Mouse (Mus musculus) spleen, postnatal 36 days (tissue): ENCODE measurements around the gene Olfr851.

Experiments used
- DNase-seq, 2 experiments: peaks; one replicate each; pipeline ENCODE4 v3.0.0; 2022; ENCODE audit warnings: low spot score in 2 of 2, mixed read lengths in 1 of 2

Olfr851 gene

DNA sequence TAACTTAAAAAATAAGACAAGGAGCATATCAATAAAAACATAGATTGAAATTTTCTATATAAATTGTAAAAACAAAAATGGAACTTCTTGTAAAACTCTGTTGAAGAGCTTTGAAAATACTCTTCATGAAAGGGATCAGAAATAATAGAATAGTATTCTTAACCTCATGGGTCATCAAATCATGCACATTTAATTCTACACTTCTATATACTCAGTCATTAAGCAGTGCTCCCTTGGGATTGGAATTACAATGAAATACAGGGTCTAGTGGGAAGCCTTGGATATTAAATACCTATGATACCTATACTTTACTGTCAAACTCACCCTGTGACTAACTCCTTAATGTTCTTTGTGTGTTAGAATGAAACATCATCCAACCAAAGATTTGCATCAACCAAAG is at the start of gene Olfr851:
TSS of gene Olfr851 (plus strand) at position 301 of the 400 bp plus-strand sequence.
- DNase-seq = no peak

DNA sequence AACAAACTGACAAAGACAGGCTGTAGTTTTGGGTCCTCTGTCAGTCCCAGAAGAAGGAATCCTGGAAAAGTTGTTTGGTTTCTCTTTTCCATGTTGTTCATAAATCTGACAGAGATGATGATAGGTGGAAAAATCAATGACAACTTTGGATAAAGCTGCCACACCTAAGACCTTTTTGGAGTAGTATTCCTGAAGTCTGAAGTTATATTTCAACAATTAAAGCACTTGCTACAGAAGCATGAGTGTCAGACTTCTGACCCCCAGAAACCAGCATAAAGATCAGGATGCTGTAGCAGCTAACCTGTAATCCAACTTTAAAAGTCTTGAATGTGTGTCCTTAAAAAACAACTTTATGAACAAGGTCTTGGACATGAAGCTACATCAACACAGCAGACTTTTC is 14.9 kb upstream of the Olfr851 start, which contains the start of gene Olfr850:
TSS of gene Olfr850 (minus strand) at position 101 of the 400 bp plus-strand sequence.
- DNase-seq = no peak

- DNase-seq = no peak
Measured at GRCm38 (mm10) chr9:19540976-19541375, 47.9 kb downstream of the Olfr851 start, which contains the start of gene Olfr853. Gene Olfr853 (minus strand): TSS chr9:19541076.
